Mouse (Mus musculus) hindbrain, embryonic 14.5 days (tissue): ENCODE measurements at regions not wholly inside any gene's neighbourhood (a gene's known extent, or its start where the extent isn't known, plus 50 kb on each side); places are given as distances from the start of the nearest gene placed in this dataset.
"Not testable (repeated sequence)": the region's sequence is repeated elsewhere in the genome, so short reads cannot be mapped to it uniquely, and the experiment has no call there.

Experiments used
- ATAC-seq: fragments of 200-750 bp; cut with Nextera tagmentation; 2 replicates; pipeline ENCODE4 v1.8.0; 2017; ENCODE audit warnings: moderate number of reproducible peaks, mild to moderate bottlenecking, moderate TSS enrichment, moderate library complexity; ENCODE audit not compliant: low FRiP score
- DNase-seq: peaks from one replicate; pipeline ENCODE4 v3.0.0-alpha.2; 2015; ENCODE audit warnings: low spot score
- H3K27ac ChIP-seq: fragments of 300-500 bp; sonication (generic); 2 replicates; pipeline ENCODE4 v1.5.1; 2014; ENCODE audit warnings: mild to moderate bottlenecking, moderate library complexity
- H3K27me3 ChIP-seq: fragments of 300-500 bp; sonication (generic); 2 replicates; pipeline ENCODE4 v1.6.1; 2014; ENCODE audit warnings: mild to moderate bottlenecking, low read length, mixed read lengths; ENCODE audit not compliant: control insufficient read depth, insufficient read depth
- H3K36me3 ChIP-seq: fragments of 300-500 bp; sonication (generic); replicated peaks from 2 replicates; pipeline ENCODE4 v1.6.1; 2014; ENCODE audit not compliant: control insufficient read depth, insufficient read depth
- H3K4me1 ChIP-seq: fragments of 300-500 bp; sonication (generic); replicated peaks from 2 replicates; pipeline ENCODE4 v1.6.1; 2014; ENCODE audit warnings: antibody characterized with exemption, low read length, mixed read lengths; ENCODE audit not compliant: control insufficient read depth, insufficient read depth
- H3K4me2 ChIP-seq: fragments of 300-500 bp; sonication (generic); replicated peaks from 2 replicates; pipeline ENCODE4 v1.6.1; 2014; ENCODE audit warnings: mild to moderate bottlenecking, moderate library complexity
- H3K4me3 ChIP-seq: fragments of 300-500 bp; sonication (generic); replicated peaks from 2 replicates; pipeline ENCODE4 v1.5.1; 2014; ENCODE audit warnings: mild to moderate bottlenecking, low read length
- H3K9ac ChIP-seq: fragments of 300-500 bp; sonication (generic); 2 replicates; pipeline ENCODE4 v1.6.1; 2014
- H3K9me3 ChIP-seq: fragments of 300-500 bp; sonication (generic); 2 replicates; pipeline ENCODE4 v1.6.1; 2016; ENCODE audit warnings: low read length; ENCODE audit not compliant: control insufficient read depth
- WGBS: fragments of 180-500 bp; shearing (Covaris S2); extraction: QIAGEN DNeasy Blood & Tissue Kit; methylation state at CpG from one replicate; pipeline ENCODE4 v1.1.7; 2014; 5-methylcytosine and 5-hydroxymethylcytosine counted together

DNA sequence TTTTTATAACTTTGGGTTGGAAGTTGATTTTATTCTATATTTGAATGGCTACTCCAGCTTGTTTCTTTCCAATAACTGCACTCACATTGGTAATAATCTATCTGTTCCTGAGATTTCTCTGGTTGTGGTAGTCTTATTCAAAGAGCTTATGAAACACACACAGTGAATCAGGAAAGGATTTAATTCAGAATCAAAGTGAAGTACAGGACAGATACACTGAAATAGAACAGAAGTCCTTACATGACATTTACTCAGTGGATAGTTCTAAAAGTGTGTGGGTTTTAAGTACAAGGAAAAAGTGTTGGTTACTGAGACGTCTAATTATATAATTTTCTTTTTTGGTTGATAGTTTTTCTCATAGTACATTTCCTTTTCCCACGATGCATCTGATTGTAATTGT is 859.7 kb downstream of the Rpia start:
- H3K27me3 ChIP-seq = no peaks in the 10 kb centered on the region
- H3K9ac ChIP-seq = no peak overlapping the region
- H3K9me3 ChIP-seq = no peaks in the 10 kb centered on the region
- WGBS = 81% methylated on average over 2 of the region's 2 CpGs
- no peak overlapping the region for H3K4me3 ChIP-seq
- H3K36me3 ChIP-seq = no peaks in the 10 kb centered on the region
- no peaks in the 10 kb centered on the region for H3K4me1 ChIP-seq
- H3K27ac ChIP-seq = no peak overlapping the region
- DNase-seq = no peak
- no peak for ATAC-seq
- H3K4me2 ChIP-seq = no peak overlapping the region

DNA sequence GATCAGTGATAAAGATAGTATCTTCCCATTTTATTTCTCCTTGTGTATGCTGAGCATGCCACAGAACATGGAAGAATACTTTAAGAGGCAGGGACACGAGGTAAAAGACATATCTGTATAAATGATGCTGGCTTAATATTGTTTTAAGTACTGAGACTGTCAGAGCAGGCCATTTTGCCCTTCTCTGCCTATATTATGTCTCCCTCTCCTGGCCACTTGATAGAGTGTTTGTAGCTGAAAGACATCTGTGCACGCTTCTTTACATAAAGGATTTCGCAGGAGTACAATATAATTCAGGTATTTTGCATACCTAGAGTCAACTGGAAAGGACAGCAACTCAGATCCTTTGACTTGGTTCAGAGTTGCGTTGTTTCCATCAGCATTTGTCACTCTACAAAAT is 877.3 kb downstream of the Rpia start:
- H3K36me3 ChIP-seq = no peaks in the 10 kb centered on the region
- WGBS = 79% methylated on average over 4 of the region's 4 CpGs
- ATAC-seq = no peak

DNA sequence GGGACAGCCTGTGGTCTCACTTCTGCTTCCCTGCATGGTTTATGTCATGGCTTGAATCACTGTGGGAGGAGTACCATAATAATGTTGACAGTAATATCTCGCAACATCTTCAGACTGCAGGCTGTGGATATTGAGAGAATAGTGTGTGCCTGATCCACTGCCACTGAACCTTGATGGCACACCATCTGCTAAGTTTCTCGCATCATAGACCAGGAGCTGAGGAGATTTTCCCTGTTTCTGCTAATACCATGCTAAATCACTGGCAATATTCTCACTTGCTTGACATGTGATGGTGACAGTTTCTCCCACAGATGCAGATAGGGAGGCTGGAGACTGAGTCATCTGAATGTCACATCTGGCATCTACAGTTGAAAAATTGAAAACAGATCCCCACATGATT is 912.7 kb downstream of the Rpia start:
- WGBS = 85% methylated on average over 2 of the region's 2 CpGs
- Histone ChIP-seq H3K9me3 (no peaks in the 10 kb centered on the region), H3K4me1 (no peaks in the 10 kb centered on the region), H3K4me2 (no peak overlapping the region), H3K27me3 (no peaks in the 10 kb centered on the region), H3K36me3 (no peaks in the 10 kb centered on the region), H3K9ac (no peak overlapping the region), H3K27ac (no peak overlapping the region), H3K4me3 (no peak overlapping the region)
- DNase-seq (no peak), ATAC-seq (no peak)

More for the DNA sequence above, 877.3 kb downstream of the Rpia start:
- Histone ChIP-seq H3K4me1 (no peaks in the 10 kb centered on the region), H3K9me3 (no peaks in the 10 kb centered on the region), H3K27me3 (no peaks in the 10 kb centered on the region), H3K27ac (no peak overlapping the region), H3K4me3 (no peak overlapping the region), H3K4me2 (no peak overlapping the region), H3K9ac (no peak overlapping the region)
- DNase-seq = no peak

DNA sequence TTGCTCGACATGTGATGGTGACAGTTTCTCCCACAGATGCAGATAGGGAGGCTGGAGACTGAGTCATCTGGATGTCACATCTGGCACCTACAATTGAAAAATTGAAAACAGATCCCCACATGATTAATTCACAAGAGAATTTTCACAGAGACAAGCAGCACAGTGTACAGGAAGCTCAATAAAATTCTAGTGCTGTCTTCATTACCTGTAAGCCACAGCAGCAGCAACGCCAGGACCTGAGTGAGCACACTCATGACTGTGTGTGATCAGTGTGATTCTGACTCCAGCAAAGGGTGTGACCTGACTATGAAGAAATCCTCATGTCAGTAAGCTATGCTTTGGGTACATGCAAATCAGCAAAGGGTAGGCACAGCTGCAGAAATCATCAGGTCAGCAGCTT is 933.4 kb downstream of the Rpia start:
- not testable (repeated sequence) for H3K9me3 ChIP-seq, H3K9ac ChIP-seq, H3K4me3 ChIP-seq, ATAC-seq, H3K4me2 ChIP-seq, H3K4me1 ChIP-seq, H3K27me3 ChIP-seq, DNase-seq, H3K36me3 ChIP-seq, H3K27ac ChIP-seq
- WGBS = 85% methylated on average over 2 of the region's 2 CpGs

DNA sequence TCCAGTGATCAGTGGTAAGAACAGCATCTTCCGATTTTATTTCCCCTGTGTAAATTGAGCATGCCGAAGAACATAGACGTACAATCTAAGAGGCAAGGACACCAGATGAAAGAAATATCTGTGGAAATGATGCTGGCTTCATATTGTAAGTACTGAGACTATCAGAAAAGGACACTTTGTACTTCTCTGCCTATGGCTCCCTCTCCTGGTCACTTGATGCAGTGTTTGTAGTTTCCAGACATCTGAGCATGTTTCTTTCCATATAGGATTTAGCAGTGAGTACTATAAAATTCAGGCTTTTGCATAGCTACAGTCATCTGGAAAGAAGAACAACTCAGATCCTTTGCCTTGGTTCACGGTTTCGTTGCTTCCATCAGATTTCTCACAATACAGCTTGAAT is 963.4 kb downstream of the Rpia start:
- H3K4me1 ChIP-seq, ATAC-seq, DNase-seq, H3K27ac ChIP-seq, H3K36me3 ChIP-seq, H3K27me3 ChIP-seq, H3K9ac ChIP-seq, H3K4me3 ChIP-seq, H3K9me3 ChIP-seq, H3K4me2 ChIP-seq: not testable (repeated sequence)
- WGBS = 68% methylated on average over 5 of the region's 5 CpGs

DNA sequence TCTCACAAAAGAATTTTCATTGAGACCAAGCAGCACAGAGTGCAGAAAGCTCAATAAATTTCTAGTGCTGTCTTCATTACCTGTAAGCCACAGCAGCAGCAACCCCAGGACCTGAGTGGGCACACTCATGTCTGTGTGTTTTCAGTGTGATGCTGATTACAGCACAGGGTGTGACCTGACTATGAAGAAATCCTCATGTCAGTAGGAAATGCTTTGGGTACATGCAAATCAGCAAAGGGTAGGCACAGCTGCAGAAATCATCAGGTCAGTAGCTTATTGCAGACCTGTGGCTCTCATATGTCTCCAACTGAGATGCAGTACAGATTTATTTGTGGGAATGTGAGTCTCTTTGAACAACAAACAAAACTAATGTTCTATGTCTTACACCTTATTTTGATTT is 977.1 kb downstream of the Rpia start:
- not testable (repeated sequence) for H3K9ac ChIP-seq, ATAC-seq, H3K9me3 ChIP-seq, H3K27ac ChIP-seq, DNase-seq, H3K4me3 ChIP-seq, H3K4me1 ChIP-seq, H3K27me3 ChIP-seq, H3K4me2 ChIP-seq, H3K36me3 ChIP-seq

DNA sequence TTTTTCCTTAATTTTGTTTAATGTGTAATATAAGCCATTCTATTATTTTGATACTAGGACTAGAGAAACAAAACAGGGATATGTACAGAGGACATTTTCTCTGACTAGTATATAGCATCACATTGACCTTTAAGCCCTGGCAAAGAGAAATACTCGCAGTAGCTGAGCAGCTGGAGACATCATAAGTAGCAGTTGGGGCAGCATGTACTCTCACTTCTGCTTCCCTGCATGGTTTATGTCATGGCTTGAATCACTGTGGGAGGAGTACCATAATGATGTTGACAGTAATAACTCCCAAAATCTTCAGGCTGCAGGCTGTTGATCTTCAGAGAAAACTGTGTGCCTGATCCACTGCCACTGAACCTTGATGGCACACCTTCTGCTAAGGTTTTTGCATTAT is 977.7 kb downstream of the Rpia start:
- ATAC-seq, DNase-seq, H3K27me3 ChIP-seq, H3K4me3 ChIP-seq, H3K4me1 ChIP-seq, H3K27ac ChIP-seq, H3K9ac ChIP-seq, H3K9me3 ChIP-seq, H3K4me2 ChIP-seq, H3K36me3 ChIP-seq: not testable (repeated sequence)
- WGBS = 72% methylated on average over 1 of the region's 1 CpGs

DNA sequence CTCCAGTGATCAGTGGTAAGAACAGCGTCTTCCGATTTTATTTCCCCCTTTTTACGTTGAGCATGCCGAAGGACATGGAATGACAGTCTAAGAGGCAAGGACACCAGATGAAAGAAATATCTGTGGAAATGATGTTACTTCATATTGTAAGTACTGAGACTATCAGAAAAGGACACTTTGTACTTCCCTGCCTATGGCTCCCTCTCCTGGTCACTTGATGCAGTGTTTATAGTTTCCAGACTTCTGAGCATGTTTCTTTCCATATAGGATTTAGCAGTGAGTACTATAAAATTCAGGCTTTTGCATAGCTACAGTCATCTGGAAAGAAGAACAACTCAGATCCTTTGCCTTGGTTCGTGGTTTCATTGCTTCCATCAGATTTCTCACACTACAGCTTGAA is 1011.7 kb downstream of the Rpia start:
- H3K9ac ChIP-seq, H3K4me2 ChIP-seq, H3K27ac ChIP-seq, H3K9me3 ChIP-seq, H3K36me3 ChIP-seq, H3K27me3 ChIP-seq, H3K4me1 ChIP-seq, H3K4me3 ChIP-seq, ATAC-seq: not testable (repeated sequence)
- DNase-seq = peak; percentile 36
- 79% methylated on average over 5 of the region's 5 CpGs for WGBS

DNA sequence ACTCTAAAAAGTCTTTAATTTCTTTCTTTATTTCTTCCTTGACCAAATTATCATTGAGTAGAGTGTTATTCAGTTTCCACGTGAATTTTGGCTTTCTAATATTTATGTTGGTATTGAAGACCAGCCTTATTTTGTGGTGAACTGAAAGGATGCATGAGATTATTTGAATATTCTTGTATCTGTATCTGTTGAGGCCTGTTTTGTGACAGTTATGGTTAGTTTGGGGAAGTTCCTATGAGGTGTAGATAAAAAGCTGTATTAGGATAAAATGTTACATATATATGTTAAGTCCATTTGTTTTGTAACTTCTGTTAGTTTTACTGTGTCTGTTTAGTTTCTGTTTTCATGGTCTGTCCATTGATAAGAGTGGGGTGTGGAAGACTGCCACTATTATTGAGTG is 1014.7 kb downstream of the Rpia start:
- WGBS = 80% methylated on average over 1 of the region's 1 CpGs
- H3K9me3 ChIP-seq, ATAC-seq, DNase-seq, H3K4me2 ChIP-seq, H3K4me3 ChIP-seq, H3K4me1 ChIP-seq, H3K27me3 ChIP-seq, H3K9ac ChIP-seq, H3K36me3 ChIP-seq, H3K27ac ChIP-seq: not testable (repeated sequence)

DNA sequence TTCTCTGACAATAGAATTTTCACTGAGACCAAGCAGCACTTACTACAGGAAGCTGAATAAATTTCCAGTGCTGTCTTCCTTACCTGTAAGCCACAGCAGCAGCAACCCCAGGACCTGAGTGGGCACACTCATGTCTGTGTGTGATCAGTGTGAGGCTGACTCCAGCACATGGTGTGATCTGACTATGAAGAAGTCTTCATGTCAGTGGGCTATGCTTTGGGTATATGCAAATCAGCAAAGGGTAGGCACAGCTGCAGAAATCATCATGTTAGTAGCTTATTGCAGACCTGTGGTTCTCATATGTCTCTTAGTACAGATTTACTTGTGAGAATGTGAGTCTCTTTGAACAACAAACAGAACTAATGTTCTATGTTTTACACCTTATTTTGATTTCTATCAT is 1027.2 kb downstream of the Rpia start:
- H3K4me3 ChIP-seq = no peak overlapping the region
- no peaks in the 10 kb centered on the region for H3K9me3 ChIP-seq
- no peak overlapping the region for H3K27ac ChIP-seq
- H3K36me3 ChIP-seq = no peaks in the 10 kb centered on the region
- H3K4me1 ChIP-seq = no peaks in the 10 kb centered on the region
- H3K9ac ChIP-seq = no peak overlapping the region
- ATAC-seq (no peak), DNase-seq (no peak)
- H3K27me3 ChIP-seq = no peaks in the 10 kb centered on the region
- H3K4me2 ChIP-seq = no peak overlapping the region
